Mouse (Mus musculus) bone marrow, adult 2 months (tissue): ENCODE measurements at regions not wholly inside any gene's neighbourhood (a gene's known extent, or its start where the extent isn't known, plus 50 kb on each side); places are given as distances from the start of the nearest gene placed in this dataset.

Experiments
- CTCF ChIP-seq: fragments of 200-500 bp; IDR thresholded peaks from 2 replicates; pipeline ENCODE4 v1.5.1; 2011; ENCODE audit warnings: low read length, control low read depth; ENCODE audit not compliant: control insufficient read depth, insufficient read depth
- POLR2A ChIP-seq: fragments of 200-500 bp; IDR thresholded peaks from 2 replicates; pipeline ENCODE4 v1.6.1; 2011; ENCODE audit warnings: low read depth, mild to moderate bottlenecking, control low read depth, low read length, borderline replicate concordance; ENCODE audit not compliant: control insufficient read depth

DNA sequence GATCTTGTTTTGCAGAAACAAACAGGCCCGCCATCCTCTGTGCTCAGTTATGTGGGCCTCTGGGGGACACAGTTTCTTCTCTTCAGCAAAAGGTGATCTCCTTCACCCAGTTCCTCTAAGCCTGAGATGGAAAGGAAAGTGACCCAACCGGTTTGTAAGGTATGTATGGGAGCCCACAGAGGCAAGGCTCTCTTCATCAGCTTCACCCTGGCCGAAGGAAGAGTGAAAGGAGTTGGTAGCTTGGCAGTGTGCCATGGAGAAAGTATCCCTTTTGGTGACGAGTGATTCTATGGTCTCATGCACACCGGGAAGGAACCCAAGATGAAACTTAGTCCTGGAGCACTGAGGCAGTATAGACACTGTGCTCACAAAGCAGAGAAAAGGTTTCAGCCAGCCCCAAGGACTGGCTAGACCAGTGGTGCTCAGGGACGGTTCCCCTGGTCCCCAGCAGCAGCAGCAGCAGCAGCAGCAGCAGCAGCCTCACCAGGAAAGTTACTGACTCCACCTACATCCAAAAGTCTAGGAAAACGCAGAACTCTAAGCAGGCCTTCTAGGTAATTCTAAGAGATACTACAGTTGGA, 256.1 kb downstream of the Epha4 start:
- TF ChIP-seq CTCF (no peak), POLR2A (no peak)
